Mouse (Mus musculus) liver, embryonic 11.5 days (tissue): ENCODE data around the gene Rbpj. TPM values are rescaled to one million over a fixed set of nuclear protein-coding genes. Genes with fewer than 3 reads are reported as not detected.

Experiments
- ATAC-seq: fragments of 200-750 bp; cut with Nextera tagmentation; replicated peaks from 2 replicates; pipeline ENCODE4 v1.8.0; 2017; ENCODE audit warnings: moderate number of reproducible peaks, mild to moderate bottlenecking, moderate TSS enrichment, moderate library complexity; ENCODE audit not compliant: low FRiP score
- DNase-seq: peaks from one replicate; pipeline ENCODE4 v3.0.0-alpha.2; 2017; ENCODE audit warnings: low spot score
- H3K27ac ChIP-seq: fragments of 300-500 bp; sonication (generic); 2 replicates; pipeline ENCODE4 v1.5.1; 2014; ENCODE audit warnings: mild to moderate bottlenecking, low read depth, low read length, control low read depth
- H3K27me3 ChIP-seq: fragments of 300-500 bp; sonication (generic); replicated peaks from 2 replicates; pipeline ENCODE4 v1.6.1; 2014; ENCODE audit warnings: low read length, mixed read lengths; ENCODE audit not compliant: control insufficient read depth, insufficient read depth
- H3K36me3 ChIP-seq: fragments of 300-500 bp; sonication (generic); 2 replicates; pipeline ENCODE4 v1.6.1; 2014; ENCODE audit warnings: mild to moderate bottlenecking, low read length, moderate library complexity, mixed read lengths; ENCODE audit not compliant: control insufficient read depth, insufficient read depth
- H3K4me1 ChIP-seq: fragments of 300-500 bp; sonication (generic); replicated peaks from 2 replicates; pipeline ENCODE4 v1.6.1; 2014; ENCODE audit warnings: low read length, mixed read lengths; ENCODE audit not compliant: control insufficient read depth, insufficient read depth
- H3K4me2 ChIP-seq: fragments of 300-500 bp; sonication (generic); 2 replicates; pipeline ENCODE4 v1.6.1; 2014; ENCODE audit warnings: mild to moderate bottlenecking, control low read depth, moderate library complexity
- H3K4me3 ChIP-seq: fragments of 300-500 bp; sonication (generic); 2 replicates; pipeline ENCODE4 v1.5.1; 2014; ENCODE audit warnings: low read depth, low read length, control low read depth
- H3K9ac ChIP-seq: fragments of 300-500 bp; sonication (generic); 2 replicates; pipeline ENCODE4 v1.6.1; 2014; ENCODE audit warnings: low read depth, low read length, control low read depth
- H3K9me3 ChIP-seq: fragments of 300-500 bp; sonication (generic); 2 replicates; pipeline ENCODE4 v1.6.1; 2016; ENCODE audit warnings: low read length, inconsistent platforms, mixed read lengths; ENCODE audit not compliant: control insufficient read depth
- WGBS: fragments of 180-500 bp; shearing (Covaris S2); extraction: QIAGEN DNeasy Blood & Tissue Kit; methylation state at CpG from one replicate; pipeline ENCODE4 v1.1.7; 2014; 5-methylcytosine and 5-hydroxymethylcytosine counted together
- polyA plus RNA-seq: library from polyadenylated mRNA; unstranded; fragments of >200 nt; fragmentation: Nextera tagmentation; extraction: Ambion mirVana; gene quantifications from 2 replicates; pipeline ENCODE4 v1.2.1, GENCODE M21; 2014

The Rbpj gene
- polyA plus RNA-seq, 1 experiment from 2014 or later, result 21.6 TPM

DNA sequence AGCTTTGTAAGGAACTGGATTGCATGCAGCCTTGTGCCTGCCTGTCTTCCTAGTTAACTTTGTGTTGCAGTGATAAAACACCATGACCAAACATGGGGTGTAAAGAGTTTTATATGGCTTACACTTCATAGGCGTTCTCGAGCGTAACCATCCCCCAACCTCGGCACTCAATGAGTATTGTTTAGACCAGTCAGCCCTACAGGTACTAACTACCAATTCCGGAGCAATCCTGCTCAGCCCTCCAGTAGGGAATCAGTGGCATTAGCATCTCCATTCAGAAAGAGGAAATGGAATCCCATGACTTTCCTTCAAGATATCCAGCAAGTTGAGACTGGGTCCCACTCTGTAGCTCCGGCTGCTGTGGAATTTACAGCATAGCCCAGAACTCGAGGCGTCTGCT, 89.5 kb downstream of the Rbpj start:
- H3K9me3 ChIP-seq, result no peaks in the 10 kb centered on the region
- H3K36me3 ChIP-seq, result no peaks in the 10 kb centered on the region
- WGBS, result 90% methylated on average over 8 of the region's 8 CpGs
- ATAC-seq (no peak), DNase-seq (no peak)
- no peak overlapping the region for H3K9ac ChIP-seq
- H3K27me3 ChIP-seq, result no peaks in the 10 kb centered on the region
- no peak overlapping the region for H3K4me3 ChIP-seq
- no peak overlapping the region for H3K4me2 ChIP-seq
- H3K27ac ChIP-seq, result no peak overlapping the region
- no peaks in the 10 kb centered on the region for H3K4me1 ChIP-seq

DNA sequence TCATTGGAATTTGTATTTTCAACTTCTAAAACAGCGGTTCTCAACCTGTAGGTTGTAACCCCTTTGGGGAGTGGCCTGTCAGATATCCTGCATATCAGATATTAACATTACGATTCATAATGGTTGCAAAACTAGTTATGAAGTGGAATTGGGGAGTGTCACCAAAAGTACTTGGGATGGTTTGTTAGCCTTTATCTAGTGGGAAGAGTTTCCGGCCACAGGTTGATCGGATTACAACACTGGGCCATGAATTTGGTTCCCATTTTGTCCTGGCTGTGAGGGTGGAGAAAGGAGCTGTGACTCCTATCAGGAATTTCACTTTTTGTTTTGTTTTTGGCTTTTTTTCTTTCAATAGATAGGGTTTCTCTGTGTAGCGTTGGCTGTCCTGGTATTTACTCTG, 90.0 kb downstream of the Rbpj start:
- DNase-seq, result no peak
- no peak overlapping the region for H3K27ac ChIP-seq
- H3K36me3 ChIP-seq, result no peaks in the 10 kb centered on the region
- H3K27me3 ChIP-seq, result no peaks in the 10 kb centered on the region
- no peak overlapping the region for H3K4me3 ChIP-seq
- no peak for ATAC-seq
- H3K4me1 ChIP-seq, result no peaks in the 10 kb centered on the region
- H3K4me2 ChIP-seq, result no peak overlapping the region
- H3K9me3 ChIP-seq, result no peaks in the 10 kb centered on the region
- H3K9ac ChIP-seq, result no peak overlapping the region
- WGBS, result 84% methylated on average over 5 of the region's 5 CpGs

DNA sequence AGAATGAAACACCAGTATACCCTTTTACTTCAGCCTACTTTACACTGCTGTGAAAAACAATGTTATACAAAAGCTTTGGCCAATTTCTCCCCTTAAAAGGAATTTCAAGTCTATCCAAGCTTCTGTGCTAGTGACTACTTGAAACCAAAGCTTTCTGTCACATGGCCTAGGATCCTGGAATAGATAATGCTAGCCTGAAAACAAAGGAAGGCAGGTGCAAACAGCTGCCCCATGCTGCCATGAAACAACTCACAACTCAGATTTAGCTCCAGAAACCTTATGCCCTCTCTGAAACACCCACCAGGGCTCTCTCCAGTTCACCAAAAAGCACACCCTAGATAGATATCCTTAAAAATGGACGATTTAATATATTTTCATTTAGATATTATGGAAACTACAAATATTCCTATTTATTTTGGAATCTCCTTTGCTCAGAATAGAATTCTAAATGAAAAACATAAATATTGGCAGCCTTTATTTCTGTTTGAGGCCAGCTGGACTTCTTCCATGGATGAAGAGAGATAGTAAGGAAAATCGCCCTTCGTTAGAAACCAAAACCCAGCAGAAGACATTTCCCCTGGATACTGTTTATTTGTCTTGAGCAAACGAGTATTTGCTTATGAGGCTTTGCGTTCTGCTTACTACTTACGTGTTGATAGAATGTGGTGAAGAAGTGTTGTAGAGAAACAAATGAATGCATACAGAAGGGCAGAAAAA, 91.8 kb downstream of the Rbpj start:
- Histone ChIP-seq H3K4me2 (no peak overlapping the region), H3K36me3 (no peaks in the 10 kb centered on the region), H3K27me3 (no peaks in the 10 kb centered on the region), H3K9me3 (no peaks in the 10 kb centered on the region), H3K9ac (no peak overlapping the region), H3K4me1 (no peaks in the 10 kb centered on the region), H3K4me3 (no peak overlapping the region), H3K27ac (no peak overlapping the region)
- ATAC-seq (no peak), DNase-seq (no peak)
- 82% methylated on average over 6 of the region's 6 CpGs for WGBS

DNA sequence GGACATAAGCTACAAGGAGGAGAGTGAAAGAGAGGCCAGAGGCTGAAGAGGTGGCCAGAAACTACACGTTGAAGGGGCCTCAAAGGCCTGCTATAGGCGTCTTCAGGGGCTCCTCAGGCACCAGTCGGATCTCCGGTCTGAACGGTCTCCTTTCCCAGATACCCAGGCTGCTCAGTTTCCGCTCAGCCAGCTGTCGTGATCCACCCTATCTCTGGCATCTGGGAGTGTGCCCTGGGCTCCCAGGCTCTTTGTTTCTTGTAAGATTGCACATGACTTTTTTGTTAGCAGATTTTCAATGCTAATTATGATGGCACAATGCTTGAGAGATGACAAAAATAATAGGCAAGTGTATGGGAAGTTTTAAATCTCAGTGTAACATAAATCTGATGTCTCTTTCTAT, 95.2 kb downstream of the Rbpj start:
- H3K27ac ChIP-seq, result no peak overlapping the region
- no peak overlapping the region for H3K4me2 ChIP-seq
- H3K9me3 ChIP-seq, result no peaks in the 10 kb centered on the region
- no peaks in the 10 kb centered on the region for H3K27me3 ChIP-seq
- no peak overlapping the region for H3K4me3 ChIP-seq
- DNase-seq (no peak), ATAC-seq (no peak)
- 78% methylated on average over 7 of the region's 7 CpGs for WGBS
- H3K36me3 ChIP-seq, result no peaks in the 10 kb centered on the region
- H3K9ac ChIP-seq, result no peak overlapping the region
- no peaks in the 10 kb centered on the region for H3K4me1 ChIP-seq

DNA sequence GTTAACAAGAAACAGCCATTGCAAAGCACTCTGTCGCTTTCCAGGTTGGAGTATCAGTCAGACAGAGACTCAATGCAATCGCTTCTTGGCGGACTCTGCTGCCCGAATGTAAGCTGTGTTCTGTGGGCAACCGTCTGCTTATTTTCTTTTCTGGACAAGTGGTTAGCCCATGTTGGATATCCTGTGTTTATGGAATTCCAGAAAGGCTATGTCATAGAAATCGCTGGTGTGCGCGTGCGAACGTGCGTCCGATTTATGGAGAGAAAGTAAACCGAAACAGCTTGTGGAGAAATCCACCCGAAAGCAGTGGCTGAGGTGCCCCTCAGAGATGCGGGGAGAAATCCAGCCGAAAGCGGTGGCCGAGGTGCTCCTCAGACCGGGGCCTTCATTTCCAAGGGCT, 98.4 kb downstream of the Rbpj start:
- no peaks in the 10 kb centered on the region for H3K27me3 ChIP-seq
- H3K4me1 ChIP-seq, result no peaks in the 10 kb centered on the region
- H3K9ac ChIP-seq, result no peak overlapping the region
- no peak overlapping the region for H3K27ac ChIP-seq
- no peak overlapping the region for H3K4me3 ChIP-seq
- no peaks in the 10 kb centered on the region for H3K9me3 ChIP-seq
- no peak for DNase-seq
- H3K4me2 ChIP-seq, result no peak overlapping the region
- no peaks in the 10 kb centered on the region for H3K36me3 ChIP-seq
- 90% methylated on average over 19 of the region's 19 CpGs for WGBS
- ATAC-seq, result no peak

DNA sequence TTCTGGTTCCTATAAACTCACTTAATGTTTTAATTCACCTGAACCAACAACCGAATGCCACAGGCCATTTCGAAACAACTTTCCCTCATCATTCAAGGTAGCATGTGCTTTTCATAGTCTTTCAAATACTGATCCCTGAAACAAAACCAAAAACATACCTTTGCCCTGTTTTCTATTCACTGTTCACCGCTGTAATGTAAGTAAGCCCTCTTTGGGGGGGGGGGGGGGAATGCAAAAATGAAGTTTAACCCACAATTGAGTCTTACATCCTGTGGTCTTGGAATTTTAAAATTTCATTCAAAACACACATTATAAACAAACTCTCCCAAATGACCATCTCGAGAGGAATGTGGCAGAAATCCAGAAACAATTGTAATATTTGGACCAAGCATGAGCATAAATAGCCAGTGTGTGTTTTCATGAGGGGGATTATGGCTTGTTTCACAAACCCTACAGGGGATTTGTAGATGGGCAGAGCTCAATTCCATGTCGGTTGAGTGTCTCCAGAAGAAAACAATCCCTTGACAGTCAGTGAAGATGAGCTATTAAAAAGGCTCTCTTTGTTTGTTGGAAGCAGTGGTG, 99.4 kb downstream of the Rbpj start:
- H3K27ac ChIP-seq, result no peak overlapping the region
- DNase-seq (no peak), ATAC-seq (no peak)
- H3K9ac ChIP-seq, result no peak overlapping the region
- no peak overlapping the region for H3K4me2 ChIP-seq
- no peaks in the 10 kb centered on the region for H3K4me1 ChIP-seq
- H3K36me3 ChIP-seq, result no peaks in the 10 kb centered on the region
- no peak overlapping the region for H3K4me3 ChIP-seq
- no peaks in the 10 kb centered on the region for H3K27me3 ChIP-seq
- WGBS, result 84% methylated on average over 5 of the region's 5 CpGs
- no peaks in the 10 kb centered on the region for H3K9me3 ChIP-seq

DNA sequence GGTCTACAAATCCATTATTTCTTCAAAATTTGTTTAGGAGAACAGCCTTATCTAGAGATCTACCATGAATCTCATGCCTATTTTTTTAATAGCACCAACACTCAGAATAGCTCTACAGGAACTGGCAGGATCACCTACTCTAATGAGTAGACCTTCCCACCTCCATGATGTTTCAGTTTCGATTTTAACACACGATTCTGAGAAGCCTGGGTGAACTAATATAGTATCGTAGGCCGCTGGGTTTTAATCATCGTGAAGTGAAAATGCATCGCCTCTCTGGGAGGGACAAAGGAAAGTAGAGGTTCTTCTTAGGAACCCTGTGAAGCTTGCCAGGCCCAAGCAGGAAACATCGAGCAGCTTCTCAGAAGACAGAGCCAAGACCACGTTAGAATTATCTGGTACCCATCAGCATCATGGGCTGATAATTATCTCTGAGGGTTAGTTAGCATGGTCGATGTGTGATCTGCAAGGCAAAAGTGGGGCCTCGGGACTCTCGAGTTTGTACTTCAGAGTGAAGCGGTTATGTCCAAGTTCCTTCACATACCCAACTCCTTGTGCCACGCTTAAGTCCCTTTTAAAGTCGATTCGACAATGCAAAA, 100.6 kb downstream of the Rbpj start:
- Histone ChIP-seq H3K27ac (no peak overlapping the region), H3K9ac (no peak overlapping the region), H3K9me3 (no peaks in the 10 kb centered on the region), H3K36me3 (no peaks in the 10 kb centered on the region), H3K4me2 (no peak overlapping the region), H3K4me3 (no peak overlapping the region), H3K27me3 (no peaks in the 10 kb centered on the region), H3K4me1 (no peaks in the 10 kb centered on the region)
- WGBS, result 85% methylated on average over 15 of the region's 15 CpGs
- ATAC-seq (no peak), DNase-seq (no peak)

DNA sequence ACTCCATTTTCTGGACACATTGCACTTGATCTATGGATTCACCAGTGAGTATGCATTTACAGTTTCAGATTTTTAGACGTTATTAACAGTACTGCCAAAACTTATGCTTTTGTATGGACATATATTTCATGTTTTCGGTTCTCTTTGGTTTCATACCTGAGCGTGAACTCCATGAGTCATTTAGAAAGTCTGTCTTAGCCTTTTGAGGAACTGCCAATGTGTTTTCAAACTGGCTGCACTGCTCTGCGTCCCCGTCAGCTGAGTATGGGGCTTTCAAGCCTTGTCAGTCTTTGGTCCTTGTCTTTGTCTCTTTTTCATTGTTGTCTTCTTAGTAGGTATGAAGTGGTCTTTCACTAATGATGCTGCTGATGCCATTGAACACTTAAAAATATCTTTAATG, 106.5 kb downstream of the Rbpj start:
- Histone ChIP-seq H3K4me3 (no peak overlapping the region), H3K4me1 (no peaks in the 10 kb centered on the region), H3K9me3 (no peaks in the 10 kb centered on the region), H3K27ac (no peak overlapping the region), H3K27me3 (no peaks in the 10 kb centered on the region), H3K9ac (no peak overlapping the region), H3K36me3 (no peaks in the 10 kb centered on the region), H3K4me2 (no peak overlapping the region)
- DNase-seq (no peak), ATAC-seq (no peak)
- WGBS, result 75% methylated on average over 5 of the region's 5 CpGs

DNA sequence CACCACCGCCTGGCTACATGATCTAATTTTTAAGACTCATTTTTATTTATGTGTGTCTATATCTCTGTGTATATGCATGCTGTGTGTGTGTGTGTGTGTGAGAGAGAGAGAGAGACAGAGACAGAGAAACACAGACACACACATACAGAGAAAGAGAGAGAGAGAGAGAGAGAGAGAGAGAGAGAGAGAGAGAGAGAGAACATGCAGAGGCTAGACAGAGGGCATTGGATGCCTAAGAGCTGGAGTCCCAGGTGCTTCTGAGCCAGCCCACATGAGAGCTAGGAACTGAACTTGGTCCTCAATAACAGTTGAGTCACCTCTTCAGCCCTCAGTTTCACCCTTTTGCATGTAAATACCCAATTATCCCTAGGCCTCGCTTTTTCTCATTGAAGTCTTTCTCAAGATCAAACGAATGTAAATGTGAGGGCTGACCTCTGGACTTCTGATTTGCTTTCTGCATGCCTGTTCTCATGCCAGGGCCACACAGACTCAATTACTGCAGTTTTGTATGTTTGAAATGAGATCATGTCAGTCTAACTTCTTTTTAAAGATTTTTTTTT, 109.0 kb downstream of the Rbpj start:
- Histone ChIP-seq H3K4me3 (no peak overlapping the region), H3K4me2 (no peak overlapping the region), H3K27me3 (no peaks in the 10 kb centered on the region), H3K27ac (no peak overlapping the region), H3K9ac (no peak overlapping the region), H3K9me3 (no peaks in the 10 kb centered on the region), H3K36me3 (no peaks in the 10 kb centered on the region), H3K4me1 (no peaks in the 10 kb centered on the region)
- DNase-seq (no peak), ATAC-seq (no peak)
- 51% methylated on average over 3 of the region's 3 CpGs for WGBS
